Mouse (Mus musculus) midbrain, embryonic 14.5 days (tissue): ENCODE results near the gene Ptpn22. TPM values are rescaled to one million over a fixed set of nuclear protein-coding genes. Genes with fewer than 3 reads are reported as not detected.
"Not testable (repeated sequence)": the region's sequence is repeated elsewhere in the genome, so short reads cannot be mapped to it uniquely, and the experiment has no call there.

Experiments used
- ATAC-seq: fragments of 200-750 bp; cut with Nextera tagmentation; 2 replicates; pipeline ENCODE4 v1.8.0; 2017; ENCODE audit warnings: moderate number of reproducible peaks, moderate library complexity; ENCODE audit not compliant: low FRiP score, low TSS enrichment
- DNase-seq: peaks from one replicate; pipeline ENCODE4 v3.0.0-alpha.2; 2015
- H3K27ac ChIP-seq: fragments of 300-500 bp; sonication (generic); replicated peaks from 2 replicates; pipeline ENCODE4 v1.5.1; 2014; ENCODE audit warnings: mild to moderate bottlenecking, low read depth, low read length, moderate library complexity
- H3K27me3 ChIP-seq: fragments of 300-500 bp; sonication (generic); 2 replicates; pipeline ENCODE4 v1.6.1; 2014; ENCODE audit warnings: low read length, control low read depth, mixed read lengths; ENCODE audit not compliant: control insufficient read depth, insufficient read depth
- H3K36me3 ChIP-seq: fragments of 300-500 bp; sonication (generic); 2 replicates; pipeline ENCODE4 v1.6.1; 2014; ENCODE audit warnings: low read length, control low read depth; ENCODE audit not compliant: control insufficient read depth, insufficient read depth
- H3K4me1 ChIP-seq: fragments of 300-500 bp; sonication (generic); 2 replicates; pipeline ENCODE4 v1.6.1; 2014; ENCODE audit warnings: mild to moderate bottlenecking, antibody characterized with exemption, low read length, control low read depth; ENCODE audit not compliant: control insufficient read depth, insufficient read depth
- H3K4me2 ChIP-seq: fragments of 300-500 bp; sonication (generic); 2 replicates; pipeline ENCODE4 v1.6.1; 2014; ENCODE audit warnings: mild to moderate bottlenecking, low read length, moderate library complexity
- H3K4me3 ChIP-seq: fragments of 300-500 bp; sonication (generic); replicated peaks from 2 replicates; pipeline ENCODE4 v1.5.1; 2014; ENCODE audit warnings: low read depth, low read length
- H3K9ac ChIP-seq: fragments of 300-500 bp; sonication (generic); replicated peaks from 2 replicates; pipeline ENCODE4 v1.6.1; 2014; ENCODE audit warnings: mild to moderate bottlenecking, low read length, moderate library complexity
- H3K9me3 ChIP-seq: fragments of 300-500 bp; sonication (generic); 2 replicates; pipeline ENCODE4 v1.6.1; 2016; ENCODE audit warnings: low read length, control low read depth, mixed read lengths; ENCODE audit not compliant: control insufficient read depth
- WGBS: fragments of 180-500 bp; shearing (Covaris S2); extraction: QIAGEN DNeasy Blood & Tissue Kit; methylation state at CpG from one replicate; pipeline ENCODE4 v1.1.7; 2014; 5-methylcytosine and 5-hydroxymethylcytosine counted together
- polyA plus RNA-seq: library from polyadenylated mRNA; unstranded; fragments of >200 nt; fragmentation: Nextera tagmentation; extraction: Ambion mirVana; gene quantifications from 2 replicates; pipeline ENCODE4 v1.2.1, GENCODE M21; 2014

The Ptpn22 gene
- polyA plus RNA-seq, 1 experiment from 2014 or later: 0.26 TPM

DNA sequence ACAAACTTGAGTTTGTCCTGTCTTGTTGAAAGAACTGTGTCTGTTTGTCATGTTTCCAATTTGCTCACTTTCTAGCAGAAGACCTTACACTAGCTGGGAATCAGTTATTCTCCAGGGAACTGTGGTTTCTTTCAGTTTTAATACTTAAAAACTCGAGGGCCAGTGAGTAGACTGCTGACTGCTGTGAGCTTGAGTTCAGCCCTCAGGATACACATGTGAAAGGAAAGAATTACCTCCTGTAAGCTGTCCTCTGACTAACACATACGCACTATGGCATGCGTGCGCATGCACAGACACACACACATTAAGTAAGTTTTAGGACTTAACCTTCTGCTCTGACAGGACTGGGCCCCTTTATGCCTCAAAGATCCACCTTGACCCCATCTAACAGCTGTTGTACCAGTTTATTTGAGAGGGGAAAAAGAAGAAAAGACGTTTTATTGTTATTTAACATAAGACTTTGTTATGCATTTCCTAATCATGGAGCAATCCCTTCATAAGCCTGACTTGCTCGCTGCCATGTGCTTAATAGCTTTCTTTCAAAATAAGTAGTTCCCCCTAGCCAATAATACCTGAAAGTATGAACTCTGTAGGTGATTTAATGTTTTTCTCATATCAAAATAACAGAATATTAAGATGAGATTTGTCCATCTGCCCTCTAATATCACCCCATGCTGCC is 24.2 kb upstream of the Ptpn22 start:
- Histone ChIP-seq H3K4me2 (no peak overlapping the region), H3K4me3 (no peak overlapping the region), H3K27me3 (no peaks in the 10 kb centered on the region), H3K36me3 (no peaks in the 10 kb centered on the region), H3K9me3 (no peaks in the 10 kb centered on the region), H3K27ac (no peak overlapping the region), H3K4me1 (no peaks in the 10 kb centered on the region), H3K9ac (no peak overlapping the region)
- ATAC-seq (no peak), DNase-seq (no peak)
- 77% methylated on average over 6 of the region's 6 CpGs for WGBS

- ATAC-seq (no peak), DNase-seq (no peak)
- Histone ChIP-seq H3K27ac (no peak overlapping the region), H3K4me1 (no peaks in the 10 kb centered on the region), H3K9ac (no peak overlapping the region), H3K4me3 (no peak overlapping the region), H3K4me2 (no peak overlapping the region), H3K36me3 (no peaks in the 10 kb centered on the region), H3K9me3 (no peaks in the 10 kb centered on the region), H3K27me3 (no peaks in the 10 kb centered on the region)
- 85% methylated on average over 10 of the region's 10 CpGs for WGBS
Measured at GRCm38 (mm10) chr3:103835951-103836310, 23.7 kb upstream of the Ptpn22 start.

DNA sequence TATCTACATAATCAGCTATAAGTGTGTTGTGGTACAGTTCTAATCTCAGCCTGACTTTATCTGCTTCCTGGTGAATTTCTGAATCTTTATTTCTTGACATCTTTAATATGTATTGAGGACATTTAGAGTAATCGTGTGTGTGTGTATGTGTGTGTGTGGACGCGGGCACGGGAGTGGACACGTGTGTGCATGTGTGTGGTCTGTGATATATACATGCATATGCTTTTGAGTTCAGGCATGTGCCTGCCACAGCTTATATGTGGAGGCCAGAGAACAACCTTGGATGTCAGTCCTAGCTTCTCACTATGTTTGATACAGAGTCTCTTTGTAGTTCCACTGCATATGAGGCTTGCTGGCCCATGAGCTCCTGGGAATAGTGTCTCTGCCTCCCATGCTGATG is 23.1 kb upstream of the Ptpn22 start:
- Histone ChIP-seq H3K4me2 (no peak overlapping the region), H3K9ac (no peak overlapping the region), H3K4me3 (no peak overlapping the region), H3K27ac (no peak overlapping the region), H3K36me3 (no peaks in the 10 kb centered on the region), H3K4me1 (no peaks in the 10 kb centered on the region), H3K27me3 (no peaks in the 10 kb centered on the region), H3K9me3 (no peaks in the 10 kb centered on the region)
- DNase-seq (no peak), ATAC-seq (no peak)
- WGBS: 98% methylated on average over 5 of the region's 5 CpGs

GRCm38 (mm10) chr3:103839711-103840110 is 19.9 kb upstream of the Ptpn22 start:
- Histone ChIP-seq H3K27me3 (no peaks in the 10 kb centered on the region), H3K9me3 (no peaks in the 10 kb centered on the region; the same call in 1 of the 2 replicates), H3K9ac (no peak overlapping the region), H3K36me3 (no peaks in the 10 kb centered on the region), H3K27ac (no peak overlapping the region), H3K4me2 (no peak overlapping the region), H3K4me1 (no peaks in the 10 kb centered on the region), H3K4me3 (no peak overlapping the region)
- ATAC-seq (no peak), DNase-seq (no peak)
- WGBS: 93% methylated on average over 6 of the region's 6 CpGs

DNA sequence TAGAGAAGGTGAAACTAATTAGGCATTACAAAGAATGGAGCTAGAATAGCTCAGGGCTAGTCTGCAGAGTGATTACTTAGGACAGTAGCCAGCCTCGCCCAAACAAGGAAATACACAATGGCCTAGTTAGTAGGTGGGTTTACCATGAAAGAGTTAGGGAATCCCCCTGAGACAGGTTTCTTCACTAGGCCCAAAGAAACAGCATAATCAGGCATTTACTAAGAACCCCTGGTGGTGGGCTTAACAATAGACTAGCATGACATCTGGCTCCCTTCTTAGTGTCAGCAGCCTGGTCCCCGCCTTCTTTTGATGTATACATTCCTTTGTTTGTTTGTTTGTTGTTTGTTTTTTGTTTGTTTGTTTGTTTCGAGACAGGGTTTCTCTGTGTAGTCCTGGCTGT is 19.4 kb upstream of the Ptpn22 start:
- not testable (repeated sequence) for H3K27me3 ChIP-seq, H3K9ac ChIP-seq, ATAC-seq, H3K27ac ChIP-seq, H3K4me3 ChIP-seq, DNase-seq, H3K4me1 ChIP-seq, H3K4me2 ChIP-seq, H3K9me3 ChIP-seq, H3K36me3 ChIP-seq
- 71% methylated on average over 3 of the region's 3 CpGs for WGBS

GRCm38 (mm10) chr3:103840946-103841345 is 18.6 kb upstream of the Ptpn22 start:
- not testable (repeated sequence) for H3K27ac ChIP-seq, H3K9me3 ChIP-seq, H3K4me2 ChIP-seq, H3K4me3 ChIP-seq, H3K4me1 ChIP-seq, DNase-seq, H3K9ac ChIP-seq, H3K27me3 ChIP-seq, ATAC-seq, H3K36me3 ChIP-seq
- WGBS: 93% methylated on average over 7 of the region's 7 CpGs

GRCm38 (mm10) chr3:103850644-103851363 is 8.8 kb upstream of the Ptpn22 start:
- H3K36me3 ChIP-seq: no peaks in the 10 kb centered on the region

DNA sequence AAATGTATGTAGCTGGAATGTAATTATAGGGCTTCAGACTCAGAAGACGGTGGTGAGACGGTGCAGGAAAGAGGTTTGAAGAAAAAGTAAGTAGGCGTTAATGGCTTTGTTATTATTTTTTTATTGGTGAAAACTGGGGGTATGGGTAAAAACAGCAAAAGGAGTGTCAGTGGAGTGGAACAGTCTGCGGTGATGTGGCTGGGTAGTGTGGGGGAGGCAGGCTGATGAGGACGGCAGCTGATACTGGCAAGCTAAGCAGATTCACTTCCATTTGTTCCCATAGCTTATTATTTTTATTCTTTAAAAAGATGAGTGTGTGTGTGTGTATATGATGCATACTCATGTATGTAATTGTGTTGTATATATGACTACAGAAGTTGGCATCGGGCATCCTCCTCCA is 8.1 kb upstream of the Ptpn22 start:
- Histone ChIP-seq H3K27me3 (no peaks in the 10 kb centered on the region), H3K4me1 (no peaks in the 10 kb centered on the region), H3K4me2 (no peak overlapping the region), H3K4me3 (no peak overlapping the region), H3K9ac (no peak overlapping the region), H3K9me3 (no peaks in the 10 kb centered on the region), H3K36me3 (no peaks in the 10 kb centered on the region), H3K27ac (no peak overlapping the region)
- no peak for ATAC-seq
- WGBS: 92% methylated on average over 6 of the region's 6 CpGs
- no peak for DNase-seq

More at GRCm38 (mm10) chr3:103850644-103851363, 8.8 kb upstream of the Ptpn22 start:
- no peak for ATAC-seq
- 86% methylated on average over 9 of the region's 9 CpGs for WGBS
- Histone ChIP-seq H3K9me3 (no peaks in the 10 kb centered on the region), H3K27me3 (no peaks in the 10 kb centered on the region), H3K4me3 (no peak overlapping the region), H3K4me1 (no peaks in the 10 kb centered on the region), H3K4me2 (no peak overlapping the region), H3K9ac (no peak overlapping the region), H3K27ac (no peak overlapping the region)
- DNase-seq: no peak

DNA sequence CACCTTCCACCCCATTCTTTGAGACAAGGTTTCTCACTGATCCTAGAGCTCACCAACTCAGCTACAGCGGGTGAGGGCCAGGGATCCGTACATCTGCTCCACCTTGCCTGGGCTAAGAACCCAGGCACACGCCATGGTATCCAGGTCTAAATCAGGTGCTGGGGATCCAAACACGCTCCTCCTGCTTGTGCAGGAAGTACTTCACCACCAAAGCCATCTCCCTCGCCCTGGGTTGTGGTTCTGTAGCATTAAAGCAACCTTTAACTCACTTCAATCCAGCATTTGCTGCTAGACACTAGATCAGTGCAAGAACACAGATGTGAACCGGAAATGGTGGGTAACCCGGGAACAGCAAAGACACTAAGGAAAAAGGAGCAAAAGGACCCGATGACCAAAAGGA is 7.7 kb upstream of the Ptpn22 start:
- ATAC-seq (no peak), DNase-seq (no peak)
- Histone ChIP-seq H3K9me3 (no peaks in the 10 kb centered on the region), H3K4me3 (no peak overlapping the region), H3K27ac (no peak overlapping the region), H3K4me2 (no peak overlapping the region), H3K4me1 (no peaks in the 10 kb centered on the region), H3K36me3 (no peaks in the 10 kb centered on the region), H3K9ac (no peak overlapping the region), H3K27me3 (no peaks in the 10 kb centered on the region)
- WGBS: 87% methylated on average over 8 of the region's 8 CpGs
